Mouse (Mus musculus) heart, postnatal 10 days (tissue): ENCODE measurements around the gene Trcg1. TPM values are rescaled to one million over a fixed set of nuclear protein-coding genes. Genes with fewer than 3 reads are reported as not detected.

Source experiments
- DNase-seq, 2 experiments: peaks; one replicate each; pipeline ENCODE4 v3.0.0; 2021
- intact Hi-C: fragments of 180-260 bp; cut with DNase I; formaldehyde crosslinking; loops from one replicate; pipeline ENCODE4 v1.15.1; 2025
- total RNA-seq, 2 experiments: library from RNA; stranded (reverse); gene quantifications; 2 replicates each; pipeline ENCODE4 v1.2.3; 2021

The Trcg1 gene
- total RNA-seq, 2 experiments from 2014 or later = not detected

DNA sequence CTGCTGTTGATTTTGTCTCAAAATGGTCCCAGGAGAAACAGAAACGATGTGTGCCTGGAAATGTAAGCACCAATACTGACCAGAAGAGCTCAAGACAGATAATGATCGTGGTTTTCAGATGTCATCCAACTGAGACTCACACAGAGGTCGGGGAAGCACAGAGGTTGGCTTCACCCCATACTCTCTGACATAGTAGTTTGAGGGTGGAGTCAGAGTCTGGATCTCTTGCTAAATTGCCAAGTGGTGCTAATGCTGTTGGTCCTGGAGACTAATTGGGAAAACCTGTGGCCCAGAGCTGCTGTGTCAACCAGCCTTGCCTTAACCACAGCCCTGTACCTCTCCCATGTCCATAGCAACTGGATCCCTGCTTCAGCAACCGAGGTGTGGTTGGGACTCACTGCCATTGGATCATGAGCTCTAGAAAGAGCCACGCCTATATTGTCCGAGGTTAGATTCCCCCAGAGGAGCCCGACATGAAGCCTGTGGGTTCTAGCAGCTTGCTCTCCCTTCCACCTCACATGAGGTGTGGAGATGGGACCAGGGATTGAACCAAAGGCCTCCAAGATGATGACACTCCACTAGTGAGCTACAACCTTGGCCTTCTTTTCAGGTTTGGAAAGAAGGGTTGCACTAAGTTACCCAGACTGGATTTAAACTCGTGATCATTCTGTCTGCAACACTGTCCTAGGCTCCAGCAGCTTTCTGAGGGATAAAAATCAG is 4.7 kb upstream of the Trcg1 start:
- intact Hi-C loops = no loop called here
- no peak for DNase-seq

DNA sequence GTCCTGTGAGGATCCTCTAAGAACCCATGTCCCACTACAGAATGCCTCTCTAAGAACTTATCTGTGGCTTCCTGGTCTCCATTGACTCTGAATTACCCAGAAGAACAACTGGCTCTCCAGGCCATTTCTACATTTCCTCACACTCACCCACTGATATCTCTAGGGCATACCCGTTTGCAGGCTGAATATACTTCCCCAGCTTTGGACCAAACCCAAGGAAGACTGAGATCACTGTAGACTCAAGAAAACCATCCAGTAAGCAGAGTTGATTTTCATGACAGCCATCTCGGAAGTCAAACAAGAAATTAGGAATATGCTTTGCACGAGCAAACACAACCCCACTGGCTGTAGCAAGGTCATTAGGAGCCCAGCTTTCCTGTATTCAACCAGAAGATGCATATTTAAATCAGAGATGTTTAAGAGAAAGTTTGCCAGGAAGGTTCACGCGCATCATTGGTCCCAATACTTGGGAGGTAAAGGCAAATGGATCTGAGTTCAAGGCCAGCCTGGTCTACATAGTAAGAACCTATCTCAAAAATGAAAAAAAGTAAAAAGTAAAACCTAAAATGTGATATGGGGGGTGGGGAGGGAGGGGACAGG is 3.9 kb upstream of the Trcg1 start:
- DNase-seq = no peak

DNA sequence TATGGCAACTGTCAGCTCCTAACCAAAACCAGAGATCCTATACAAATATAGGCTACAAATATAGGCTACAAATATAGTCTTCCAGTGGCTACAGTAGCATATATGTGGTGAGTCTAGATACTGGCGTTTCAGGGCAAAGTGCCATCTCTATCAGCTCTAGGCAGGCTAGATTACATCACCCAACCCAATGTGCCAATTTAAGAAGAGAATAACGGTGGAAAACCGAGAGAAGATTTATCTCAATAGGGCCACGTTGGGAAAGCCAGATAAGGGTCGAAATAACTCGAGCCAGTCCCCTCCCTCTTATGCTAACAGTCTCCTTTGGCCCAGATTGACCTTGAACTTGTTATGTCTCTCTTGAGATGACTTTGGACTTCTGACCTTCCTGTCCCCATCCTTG is 3.2 kb upstream of the Trcg1 start:
- intact Hi-C loops = no loop called here
- DNase-seq = no peak

More for the DNA sequence above, 3.9 kb upstream of the Trcg1 start:
- intact Hi-C loops = no loop called here

DNA sequence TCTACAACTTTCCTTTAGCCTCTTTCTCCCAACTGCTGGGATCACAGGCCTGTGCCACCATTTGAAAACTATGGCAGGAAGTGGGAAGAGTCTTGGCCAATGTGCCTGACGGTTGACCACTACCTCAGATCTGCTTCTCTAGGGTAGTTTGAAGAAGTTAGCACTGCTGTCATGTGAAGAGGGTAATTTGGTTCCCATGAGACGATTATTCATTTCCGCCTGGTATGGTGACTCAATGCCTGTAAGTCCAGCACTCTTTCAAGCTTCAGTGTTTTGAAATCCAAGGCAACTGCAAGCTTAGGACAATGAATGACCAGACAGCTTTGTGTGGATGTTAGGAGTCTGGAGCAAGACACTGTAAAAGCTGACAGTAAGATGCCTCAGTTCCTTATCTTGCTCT is 2.6 kb upstream of the Trcg1 start:
- DNase-seq = no peak
- intact Hi-C loops = no loop called here

DNA sequence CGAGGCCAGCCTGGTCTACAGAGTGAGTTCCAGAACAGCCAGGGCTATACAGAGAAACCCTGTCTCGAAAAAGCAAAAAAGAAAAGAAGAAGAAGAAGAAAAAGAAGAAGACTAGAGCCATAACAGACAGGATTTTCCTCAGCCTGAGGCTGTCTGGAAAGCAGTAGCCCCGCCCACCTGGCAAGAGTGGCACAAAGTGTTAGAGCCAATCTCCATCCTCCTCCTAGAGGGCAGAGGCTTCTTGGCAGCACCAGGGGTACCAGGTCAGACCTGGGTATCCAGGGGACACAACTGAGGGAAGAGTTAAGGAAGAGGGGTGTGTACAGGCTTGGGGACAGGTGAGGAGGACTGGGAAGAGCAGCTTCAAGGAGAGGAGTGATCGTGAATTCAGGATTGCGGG is 1.3 kb downstream of the Trcg1 start:
- intact Hi-C loops = no loop called here
- DNase-seq = no peak

DNA sequence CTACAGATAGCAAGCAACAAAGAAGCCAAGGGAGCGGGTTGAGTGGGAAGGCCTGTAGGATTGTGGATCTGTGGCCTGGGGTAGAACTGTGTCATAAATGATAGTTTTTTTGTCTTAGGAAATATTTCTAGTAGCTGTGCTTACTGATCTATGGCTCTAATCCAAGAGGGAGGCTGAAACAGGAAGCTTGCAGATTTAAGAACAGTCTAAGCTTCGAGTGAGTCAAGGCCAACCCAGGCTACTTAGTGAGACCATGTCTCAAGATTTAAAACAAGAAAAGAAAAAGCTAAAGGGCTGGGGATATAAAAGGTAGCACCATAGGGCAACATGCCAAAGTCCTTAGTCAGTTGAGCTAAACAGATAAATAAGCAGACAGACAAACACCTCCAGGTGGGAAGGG is 1.9 kb downstream of the Trcg1 start:
- DNase-seq = no peak
- intact Hi-C loops = no loop called here

DNA sequence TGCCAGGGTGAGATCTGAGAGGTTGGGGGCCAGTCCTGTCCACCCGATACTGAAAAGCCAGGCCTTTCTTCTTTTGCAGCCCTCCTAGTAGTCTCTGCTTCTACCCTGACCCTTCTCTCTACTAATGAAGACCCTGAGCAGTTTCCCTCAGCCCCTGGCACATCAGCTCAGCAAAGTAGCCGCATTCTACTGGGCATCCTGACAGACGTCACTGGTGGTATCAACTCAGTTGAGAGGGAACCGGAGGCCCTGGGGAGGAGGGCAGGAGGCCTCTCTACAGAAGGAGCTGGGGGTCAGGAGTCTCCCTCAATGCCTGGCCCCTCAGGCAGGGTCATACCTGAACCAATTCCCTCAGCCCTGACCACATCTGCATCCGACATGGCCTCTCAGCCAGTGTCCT is 4.8 kb downstream of the Trcg1 start:
- intact Hi-C loops = no loop called here
- DNase-seq = no peak

DNA sequence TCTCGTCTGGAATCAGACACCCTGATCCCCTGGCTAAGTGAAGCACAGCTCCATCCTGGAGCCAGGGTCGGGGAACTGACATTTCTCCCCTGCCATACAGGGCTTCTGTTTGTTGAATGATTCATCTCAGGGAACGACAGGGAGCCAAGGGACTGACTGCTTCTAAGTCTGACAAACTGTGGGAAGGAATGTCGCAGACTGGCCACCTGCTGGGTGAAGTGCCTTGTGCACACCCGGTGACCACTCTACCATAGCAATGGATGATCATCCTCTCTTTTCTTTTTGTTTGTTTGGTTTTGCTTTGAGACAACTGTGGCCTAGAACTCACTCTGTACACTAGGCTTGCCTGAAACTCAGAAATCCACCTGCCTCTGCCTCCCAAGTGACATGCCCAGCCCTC is 6.6 kb downstream of the Trcg1 start:
- intact Hi-C loops = no loop called here
- DNase-seq = no peak

DNA sequence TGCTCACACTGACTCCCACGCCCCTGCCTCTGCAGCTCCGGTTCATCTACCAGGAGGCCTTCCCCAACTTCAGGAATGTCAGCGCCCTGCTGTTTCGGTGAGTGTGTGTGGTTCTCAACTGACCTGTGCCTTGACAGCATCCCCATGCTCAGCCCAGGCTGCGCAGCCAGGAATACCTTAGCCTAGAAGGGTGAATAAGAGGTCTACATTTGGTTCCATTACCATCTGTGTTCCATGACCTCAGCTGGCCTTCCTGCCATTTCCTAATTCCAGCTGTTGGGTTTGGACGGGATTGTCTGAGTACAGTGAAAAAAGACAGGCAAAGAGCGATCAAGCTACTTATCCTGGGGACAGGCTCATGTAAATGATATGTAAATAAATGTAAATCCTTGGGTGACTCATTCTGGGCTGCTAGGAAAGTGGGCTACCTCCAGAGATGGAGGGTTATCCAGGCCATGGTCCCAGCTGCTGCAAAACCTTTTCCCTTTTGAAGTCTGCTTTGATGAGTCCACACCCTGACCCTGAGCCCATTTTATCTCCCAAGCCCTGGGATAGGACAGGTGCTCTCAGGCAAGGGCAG is 7.8 kb downstream of the Trcg1 start:
- intact Hi-C loops = no loop called here
- DNase-seq = peak; percentile 45 to 54

DNA sequence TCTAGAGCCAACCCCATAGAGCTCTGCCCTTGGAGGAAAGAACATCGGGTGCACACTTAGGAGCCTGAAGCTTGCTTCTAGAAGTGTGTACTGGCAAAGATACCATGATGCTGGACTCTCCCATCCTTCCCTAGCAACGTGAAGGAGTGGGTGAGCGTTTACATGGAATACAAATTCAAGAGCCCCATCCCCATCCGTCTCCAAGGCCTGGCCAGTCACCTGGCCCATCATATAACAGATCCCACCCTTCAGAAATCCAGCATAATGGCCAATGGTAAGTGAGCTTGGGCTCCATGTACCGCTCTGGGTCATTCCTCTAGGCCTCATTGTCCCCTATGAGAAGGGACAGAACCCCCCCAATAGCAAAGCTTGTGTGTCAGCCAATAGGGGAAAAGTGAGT is 10.1 kb downstream of the Trcg1 start:
- intact Hi-C loops = no loop called here
- no peak for DNase-seq

DNA sequence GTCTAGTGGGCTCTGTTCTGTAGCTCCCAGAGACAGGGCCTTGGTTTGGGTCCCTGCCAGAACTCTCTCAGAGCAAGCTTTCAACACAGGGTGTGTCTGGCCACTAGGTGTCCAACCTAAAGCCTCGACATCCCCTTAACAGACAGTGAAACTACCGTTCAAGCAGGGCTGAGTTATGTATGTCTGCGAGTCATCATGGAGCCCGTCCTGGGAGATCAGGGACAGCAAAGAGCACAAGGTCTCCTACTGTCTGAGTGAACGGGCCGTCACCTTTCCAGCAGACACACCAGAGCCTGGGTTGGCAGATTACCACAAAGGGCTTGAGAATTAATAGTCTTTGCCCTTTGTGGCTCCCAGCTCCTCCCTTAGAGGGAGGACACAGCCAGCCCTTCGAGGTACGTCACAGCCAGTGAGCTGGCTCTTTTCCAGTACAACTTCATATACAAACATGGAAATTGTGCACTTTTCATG is 10.9 kb downstream of the Trcg1 start:
- no peak for DNase-seq
- intact Hi-C loops = no loop called here

DNA sequence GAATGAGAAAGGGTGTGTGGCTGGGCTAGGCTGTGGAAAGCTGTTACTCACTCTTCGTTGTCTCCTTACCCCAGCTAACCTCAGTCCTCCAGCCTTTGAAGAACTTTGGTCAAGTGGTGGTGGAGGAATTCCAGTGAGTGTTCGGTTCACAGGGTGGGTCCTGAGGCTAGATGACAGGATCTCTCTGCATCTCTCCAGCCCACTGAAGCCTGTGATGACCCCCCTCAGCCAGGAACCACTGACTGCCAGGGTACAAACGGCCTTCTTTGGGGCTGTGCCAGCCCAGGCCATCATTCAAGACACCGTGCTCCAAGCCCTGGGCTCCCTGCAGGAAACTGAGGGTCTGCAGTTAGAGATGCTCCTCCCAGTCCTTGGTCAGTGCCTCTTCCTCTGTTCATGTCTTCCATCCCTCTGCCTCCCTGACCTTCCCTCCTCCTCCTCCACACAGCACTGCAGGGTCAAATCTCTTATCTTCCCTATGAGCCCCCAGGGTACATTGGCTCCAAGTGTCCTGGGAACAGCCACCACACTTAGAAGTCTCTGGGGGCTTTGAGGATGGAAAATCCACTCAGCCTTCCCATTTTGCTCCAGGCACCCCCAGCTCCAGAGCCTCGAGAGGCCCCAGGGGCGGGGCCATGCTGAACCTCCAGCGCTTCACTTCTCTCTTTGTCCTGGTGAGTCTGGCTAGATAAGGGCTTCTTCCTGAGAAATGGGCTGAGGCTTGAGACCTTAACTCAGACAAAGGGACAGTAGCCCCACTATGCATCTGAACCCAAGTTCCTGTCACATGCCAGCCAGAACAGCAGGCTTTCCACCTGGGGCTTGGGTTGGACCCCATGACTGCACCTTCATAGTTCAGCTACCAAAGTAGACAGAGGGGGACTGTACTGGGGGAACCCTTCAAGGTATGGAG is 11.9 kb downstream of the Trcg1 start:
- intact Hi-C loops = no loop called here
- DNase-seq = no peak

DNA sequence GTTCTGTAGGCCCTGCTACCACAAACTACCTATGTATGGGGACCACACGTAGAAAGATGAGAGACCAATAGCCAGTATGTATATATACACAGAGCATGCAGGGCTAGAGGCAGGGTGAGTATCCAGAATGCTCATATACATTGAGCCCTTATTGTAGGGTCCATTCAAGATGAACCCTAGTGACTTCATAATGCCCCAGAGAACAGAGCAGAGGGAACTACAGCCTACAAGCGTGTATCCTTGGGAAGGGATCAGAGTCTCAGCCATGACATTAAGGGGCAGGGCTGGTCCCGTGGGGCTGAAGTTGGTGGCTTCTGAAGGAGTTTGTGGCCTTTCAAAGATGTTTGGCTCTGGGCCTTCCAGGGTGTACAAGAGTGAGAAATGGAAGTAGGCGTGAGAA is 13.7 kb downstream of the Trcg1 start:
- intact Hi-C loops = no loop called here
- DNase-seq = no peak

DNA sequence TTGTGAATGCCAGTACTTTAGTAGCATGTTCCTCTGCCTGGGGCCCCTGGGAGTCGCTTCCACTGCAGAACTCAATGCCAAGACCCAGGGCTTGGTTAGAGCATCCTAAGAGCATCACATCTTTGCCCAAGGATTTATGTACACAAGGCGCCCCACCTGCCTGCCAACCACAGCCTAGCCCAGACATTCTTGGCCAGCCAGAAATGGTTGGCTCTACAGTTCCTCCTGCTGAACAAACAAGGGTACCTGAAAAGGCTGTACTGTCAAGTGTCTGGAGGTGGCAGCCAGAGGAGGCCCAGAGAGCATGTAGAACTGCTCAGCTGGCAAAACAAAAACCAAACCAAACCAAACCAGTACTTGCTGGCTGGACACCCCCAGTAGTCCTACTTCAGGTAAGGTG is 14.8 kb downstream of the Trcg1 start:
- DNase-seq = no peak
- intact Hi-C loops = no loop called here

DNA sequence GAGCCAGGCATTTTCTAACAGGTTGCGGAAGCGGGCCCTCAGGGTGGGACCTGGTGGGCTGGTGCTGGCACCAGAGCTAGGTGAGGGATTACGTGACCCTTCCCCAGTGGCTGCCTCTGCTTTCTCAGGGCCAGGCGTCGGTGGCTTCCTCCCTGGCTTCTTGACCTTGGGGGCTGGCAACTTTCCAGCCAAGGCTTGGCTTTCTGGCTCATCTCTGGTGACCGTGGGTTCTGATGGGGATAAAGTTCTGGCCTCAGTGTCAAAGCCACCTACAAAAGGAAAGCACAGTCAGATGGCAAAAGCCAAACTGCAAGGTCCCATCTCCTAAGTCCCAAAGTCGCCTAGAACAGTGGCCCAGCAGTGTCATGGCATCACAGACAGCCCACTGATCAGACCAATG is 17.7 kb downstream of the Trcg1 start:
- intact Hi-C loops = no loop called here
- no peak for DNase-seq

DNA sequence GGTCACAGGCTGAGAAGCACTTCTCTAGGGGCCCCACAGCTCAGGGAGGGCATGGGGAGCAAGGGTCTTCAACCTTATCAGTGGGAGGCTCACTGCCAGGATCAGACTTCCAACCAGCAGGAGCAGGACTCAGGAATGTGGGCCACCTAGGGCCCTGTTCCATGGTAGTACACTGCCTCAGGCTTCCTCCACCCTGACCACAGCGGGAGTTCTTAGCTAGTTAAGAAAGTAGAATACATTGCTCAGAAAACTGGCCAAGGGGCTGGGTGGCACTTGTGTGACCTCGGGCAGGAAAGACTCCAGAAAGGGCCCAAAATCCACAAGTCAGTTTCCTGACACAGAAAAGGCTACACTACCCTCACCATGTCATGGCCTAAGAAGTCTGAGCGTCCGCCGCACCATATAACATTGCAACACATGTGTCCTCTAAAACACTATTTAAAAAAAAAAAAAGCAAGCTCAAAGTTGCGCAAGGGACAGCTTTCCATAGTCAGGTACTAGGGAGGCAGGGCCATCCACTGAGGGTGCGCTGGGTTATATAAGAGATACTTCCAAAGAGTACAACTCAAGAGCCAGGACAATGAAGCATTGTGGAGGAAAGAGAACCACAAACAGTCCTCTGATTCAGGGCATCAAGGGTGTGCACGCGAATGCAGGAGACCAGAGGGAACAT is 18.6 kb downstream of the Trcg1 start:
- no peak for DNase-seq
- intact Hi-C loops = loop anchor here (5.0 kb wide), 1 partner anchor 262 kb away; no protein-coding TSS in a partner anchor

DNA sequence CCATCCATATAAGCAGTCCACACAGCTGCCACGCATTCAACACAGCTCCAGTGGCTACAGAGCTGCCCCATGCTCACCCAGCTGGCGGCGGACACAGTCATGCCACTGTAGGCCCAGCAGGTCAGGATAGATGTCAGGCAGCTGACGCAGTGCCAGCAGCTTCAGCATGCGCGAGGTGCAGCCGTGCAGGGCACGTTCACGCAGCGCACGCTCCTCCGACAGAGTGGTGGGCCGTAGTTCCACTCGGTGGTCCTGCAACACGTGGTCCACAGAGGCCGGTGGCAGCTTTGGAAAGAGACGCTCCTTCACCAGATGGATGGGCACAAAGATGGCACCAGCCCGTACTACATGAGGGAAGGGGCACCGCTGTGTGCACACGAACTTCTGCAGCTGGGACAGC is 20.0 kb downstream of the Trcg1 start:
- no peak for DNase-seq
- intact Hi-C loops = loop anchor here (5.0 kb wide), 1 partner anchor 261 kb away; no protein-coding TSS in a partner anchor

DNA sequence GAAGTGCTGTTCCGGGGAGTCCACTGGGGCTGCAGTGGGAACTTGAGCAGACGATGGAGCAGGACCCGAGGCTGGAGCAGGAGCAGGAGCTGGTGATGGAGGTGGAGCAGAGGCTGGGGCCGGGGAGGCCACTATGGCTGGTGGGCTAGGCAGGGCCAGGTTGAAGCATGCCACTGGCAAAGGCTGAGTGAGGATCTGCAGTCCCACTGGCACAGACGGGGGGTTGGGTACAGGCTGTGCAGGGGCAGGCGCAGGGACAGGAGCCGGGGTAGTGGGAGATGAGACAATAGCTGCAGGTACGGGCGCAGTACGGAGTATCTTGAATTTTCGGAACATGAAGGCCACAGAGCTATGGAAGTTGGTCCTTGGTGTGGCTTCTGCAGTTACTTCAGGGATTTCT is 20.5 kb downstream of the Trcg1 start:
- intact Hi-C loops = loop anchor here (5.0 kb wide), 1 partner anchor 260 kb away; no protein-coding TSS in a partner anchor
- no peak for DNase-seq

DNA sequence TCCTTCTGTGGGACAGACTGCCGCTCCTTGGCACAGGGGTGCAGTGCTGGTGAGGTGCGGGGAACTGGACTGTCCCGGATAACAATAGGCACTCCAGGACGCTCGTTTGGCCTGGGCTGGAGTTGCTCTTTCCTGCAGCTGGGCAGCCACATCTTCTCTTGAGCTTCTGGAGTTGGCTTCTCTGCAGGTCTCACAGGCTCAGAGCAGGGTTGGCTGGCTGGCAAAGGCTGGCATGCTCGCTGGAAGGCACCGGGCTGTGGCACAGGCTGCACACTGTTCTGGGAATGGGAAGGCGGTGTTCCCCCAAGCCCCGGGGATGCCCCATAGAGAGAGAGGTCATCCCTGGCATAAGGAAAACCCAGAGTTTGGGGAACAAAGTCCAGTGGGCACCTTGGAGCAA is 21.3 kb downstream of the Trcg1 start:
- no peak for DNase-seq
- intact Hi-C loops = loop anchor here (5.0 kb wide), 1 partner anchor 260 kb away; no protein-coding TSS in a partner anchor

DNA sequence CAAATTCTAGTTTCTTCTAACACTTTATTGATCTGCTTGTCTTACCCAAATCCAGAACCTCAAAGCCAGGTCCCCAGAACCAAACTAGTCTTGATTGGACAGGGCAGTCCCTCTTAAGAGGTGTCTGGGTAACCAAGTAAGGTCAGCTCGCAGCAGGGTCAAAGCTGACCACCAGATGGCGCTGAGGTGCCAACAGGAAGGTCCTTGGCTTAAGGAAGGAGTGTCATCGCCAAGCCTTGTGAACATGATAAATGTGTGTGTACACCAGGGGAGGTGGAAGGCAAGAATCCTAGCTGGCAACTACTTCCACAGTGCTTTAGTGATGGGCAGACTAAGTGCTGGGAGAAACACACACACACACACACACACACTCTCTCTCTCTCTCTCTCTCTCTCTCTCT is 23.4 kb downstream of the Trcg1 start:
- DNase-seq = peak; percentile 94 to 96
- intact Hi-C loops = loop anchor here (1.0 to 5.0 kb wide), 3 partner anchors 91 to 258 kb away; no protein-coding TSS in a partner anchor
